In the genomic region with DNA sequence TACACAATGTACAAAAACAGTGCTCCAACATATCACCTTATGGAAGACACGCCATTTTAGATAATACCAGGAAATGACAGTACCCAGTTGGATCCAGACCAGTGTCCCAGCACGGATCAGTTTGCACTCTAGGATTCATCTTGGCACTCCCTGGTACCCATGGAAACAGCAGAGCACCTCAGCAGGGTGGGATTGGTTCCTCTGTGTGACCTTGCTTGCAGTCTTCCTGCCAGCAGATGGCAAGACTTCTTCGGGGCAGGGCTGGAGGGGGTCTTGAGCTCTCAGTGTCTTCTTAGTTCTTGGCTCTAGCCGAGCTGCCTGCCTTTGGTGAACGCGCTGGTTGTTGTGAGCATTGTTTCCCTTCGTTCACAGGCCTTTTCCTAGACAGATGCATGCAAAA, we compare ENCODE assay signal across 18 mouse cellular contexts. TPM values are rescaled to one million over a fixed set of nuclear protein-coding genes. Genes with fewer than 3 reads are reported as not detected.
DNase-seq lines count a peak whose midpoint lies in the region; ATAC-seq and TF ChIP-seq lines count a peak whose summit lies in the region.
"Had no signal": no experiment of that assay in that cellular context is flagged by ENCODE, and none has a peak within 500 bp of the region (broad histone marks: within the 10 kb centered on the region; RNA-seq: fewer than 3 reads in every experiment).

No protein-coding gene starts in this region.

- 73% methylated on average over 7 of the region's 7 CpGs for WGBS in forebrain, postnatal 0 days
- WGBS in forebrain, embryonic 13.5 days = 86% methylated on average over 7 of the region's 7 CpGs

- H3K9ac ChIP-seq in forebrain, postnatal 0 days = 0 out of 2 replicates have a peak overlapping the region, but pooled peaks have one; percentile 10
- H3K9ac ChIP-seq in forebrain, embryonic 13.5 days = no peak overlapping the region
- H3K9ac ChIP-seq: embryonic facial prominence, embryonic 13.5 days; forebrain, embryonic 12.5 days; hindbrain, embryonic 12.5 days; intestine, embryonic 15.5 days had no signal

- no peaks in the 10 kb centered on the region for H3K27me3 ChIP-seq in forebrain, postnatal 0 days (ENCODE audit: insufficient read depth, low read length)
- no peaks in the 10 kb centered on the region for H3K27me3 ChIP-seq in forebrain, embryonic 13.5 days
- H3K27me3 ChIP-seq: CH12.LX; embryonic facial prominence, embryonic 13.5 days; forebrain, embryonic 12.5 days; hindbrain, embryonic 12.5 days; intestine, embryonic 15.5 days had no signal

- no peak for ATAC-seq in forebrain, postnatal 0 days
- no peak for ATAC-seq in forebrain, embryonic 13.5 days
- ATAC-seq: intestine, embryonic 15.5 days had no signal

- no peaks in the 10 kb centered on the region for H3K9me3 ChIP-seq in forebrain, postnatal 0 days (ENCODE audit: low read length)
- no peaks in the 10 kb centered on the region for H3K9me3 ChIP-seq in forebrain, embryonic 13.5 days (replicated peaks)
- H3K9me3 ChIP-seq: embryonic facial prominence, embryonic 13.5 days; forebrain, embryonic 12.5 days; heart, embryonic 10.5 days; hindbrain, embryonic 12.5 days; intestine, embryonic 15.5 days had no signal

- H3K36me3 ChIP-seq in forebrain, postnatal 0 days (ENCODE audit: insufficient read depth) = peaks cover 59% of the 10 kb centered on the region
- H3K36me3 ChIP-seq in forebrain, embryonic 13.5 days (ENCODE audit: poor library complexity, severe bottlenecking) = peaks cover 85% of the 10 kb centered on the region

- no peak overlapping the region for H3K4me3 ChIP-seq in forebrain, postnatal 0 days (ENCODE audit: low read depth, low read length)
- H3K4me3 ChIP-seq in forebrain, embryonic 13.5 days = no peak overlapping the region
- H3K4me3 ChIP-seq: embryonic facial prominence, embryonic 13.5 days; forebrain, embryonic 12.5 days; heart, embryonic 10.5 days; hindbrain, embryonic 12.5 days; intestine, embryonic 15.5 days had no signal

- DNase-seq in forebrain, postnatal 0 days = no peak
- peak; percentile 56 for DNase-seq in left cerebral cortex, postnatal 4 days
- DNase-seq in left cerebral cortex, adult 9 months (ENCODE audit: low spot score in 2 of 2) = no peak
- DNase-seq in R1 (ENCODE audit: low read depth, low spot score) = peak; percentile 61
- DNase-seq in adrenal gland, adult 2 months = no peak
- DNase-seq: cerebellum, postnatal 36 days; gastrocnemius, postnatal 10 days; heart, postnatal 4 days had no signal

- no peak for TF ChIP-seq CTCF in forebrain, postnatal 0 days (IDR thresholded peaks at IDR 0.05; ENCODE audit: low read depth)

- intact Hi-C loops in left cerebral cortex, postnatal 4 days (cut with DNase I) = no loop called here

- H3K4me2 ChIP-seq in forebrain, postnatal 0 days (ENCODE audit: low read depth) = no peak overlapping the region
- no peak overlapping the region for H3K4me2 ChIP-seq in forebrain, embryonic 13.5 days
- H3K4me2 ChIP-seq: embryonic facial prominence, embryonic 13.5 days; forebrain, embryonic 12.5 days; hindbrain, embryonic 12.5 days; intestine, embryonic 15.5 days had no signal

- no peak overlapping the region for H3K27ac ChIP-seq in forebrain, postnatal 0 days (ENCODE audit: low read depth, low read length)
- H3K27ac ChIP-seq in forebrain, embryonic 13.5 days = no peak overlapping the region
- H3K27ac ChIP-seq: embryonic facial prominence, embryonic 13.5 days; forebrain, embryonic 12.5 days; heart, embryonic 10.5 days; hindbrain, embryonic 12.5 days; intestine, embryonic 15.5 days had no signal

- H3K4me1 ChIP-seq in forebrain, postnatal 0 days (ENCODE audit: insufficient read depth) = no peaks in the 10 kb centered on the region
- H3K4me1 ChIP-seq in forebrain, embryonic 13.5 days = no peaks in the 10 kb centered on the region
- H3K4me1 ChIP-seq: embryonic facial prominence, embryonic 13.5 days; forebrain, embryonic 12.5 days; heart, embryonic 10.5 days; hindbrain, embryonic 12.5 days; intestine, embryonic 15.5 days had no signal

RNA-seq across cellular contexts. Expression of a gene that starts 26.0 kb away (rescaled TPM):
- 95.8 and 111 TPM in 2 replicates for total RNA-seq in forebrain, postnatal 0 days (2014; rRNA removed)
- 116 and 118 TPM in 2 replicates for polyA plus RNA-seq in forebrain, postnatal 0 days (2015; fragmentation: Nextera tagmentation; extraction: Ambion mirVana)
- 37.3 and 42.7 TPM in 2 replicates for polyA plus RNA-seq in forebrain, embryonic 13.5 days (2015; fragmentation: Nextera tagmentation; extraction: Ambion mirVana)
- 10 to 100 TPM; 80.0 to 91.0 TPM for total RNA-seq in left cerebral cortex, postnatal 4 days (2021)
- not detected for total RNA-seq in adrenal gland, adult 2 months (2021)
- 0.06 and 0.48 TPM in 2 replicates for polyA plus RNA-seq in adrenal gland, adult 2 months (2012; rRNA removed)
- total RNA-seq: CH12.LX; gastrocnemius, postnatal 4 days; heart, adult 18-20 months; heart, postnatal 10 days; heart, postnatal 4 days had no signal
- polyA plus RNA-seq: heart, embryonic 10.5 days had no signal

RNA-seq across cellular contexts. Expression of a gene that starts 36.4 kb away (rescaled TPM):
- 61.1 and 64.2 TPM in 2 replicates for total RNA-seq in forebrain, postnatal 0 days (2014; rRNA removed)
- polyA plus RNA-seq in forebrain, postnatal 0 days (2015; fragmentation: Nextera tagmentation; extraction: Ambion mirVana) = 53.7 and 53.9 TPM in 2 replicates
- 75.2 and 82.2 TPM in 2 replicates for polyA plus RNA-seq in forebrain, embryonic 13.5 days (2015; fragmentation: Nextera tagmentation; extraction: Ambion mirVana)
- 10 to 100 TPM; 68.1 to 72.0 TPM for total RNA-seq in left cerebral cortex, postnatal 4 days (2021)
- 100 to 1,000 TPM; 219 to 227 TPM for total RNA-seq in adrenal gland, adult 2 months (2021)
- polyA plus RNA-seq in adrenal gland, adult 2 months (2012; rRNA removed) = 128 and 143 TPM in 2 replicates

RNA-seq across cellular contexts. Expression of a gene that starts 46.7 kb away (rescaled TPM):
- total RNA-seq in forebrain, postnatal 0 days (2014; rRNA removed) = 117 and 126 TPM in 2 replicates
- 20.8 and 22.5 TPM in 2 replicates for polyA plus RNA-seq in forebrain, postnatal 0 days (2015; fragmentation: Nextera tagmentation; extraction: Ambion mirVana)
- 9.0 TPM in 2 replicates for polyA plus RNA-seq in forebrain, embryonic 13.5 days (2015; fragmentation: Nextera tagmentation; extraction: Ambion mirVana)
- total RNA-seq in left cerebral cortex, postnatal 4 days (2021) = 100 to 1,000 TPM; 162 to 170 TPM
- 10 to 100 TPM; 21.9 to 35.1 TPM for total RNA-seq in adrenal gland, adult 2 months (2021)
- polyA plus RNA-seq in adrenal gland, adult 2 months (2012; rRNA removed) = 65.4 and 93.7 TPM in 2 replicates

Comparison
In these comparisons a context has a peak if more than half of its experiments do, and no peak if none do; other contexts are left out.
1. DNase-seq: peak in left cerebral cortex, postnatal 4 days (single experiment) and R1 (single experiment); none in forebrain, postnatal 0 days (single experiment), left cerebral cortex, adult 9 months (0 of 2) and adrenal gland, adult 2 months (single experiment).
2. RNA of a gene that starts 26.0 kb away (total RNA-seq): 95.8 to 111 TPM in forebrain, postnatal 0 days and 80.0 to 91.0 TPM in left cerebral cortex, postnatal 4 days; not detected in adrenal gland, adult 2 months; every median in the first group is over 10 times any median in the second.